Mouse (Mus musculus) hindbrain, embryonic 12.5 days (tissue): Measurements from ENCODE around the gene Wwp2. TPM values are rescaled to one million over a fixed set of nuclear protein-coding genes. Genes with fewer than 3 reads are reported as not detected.

Experiments used
- ATAC-seq: fragments of 200-750 bp; cut with Nextera tagmentation; 2 replicates; pipeline ENCODE4 v1.8.0; 2017; ENCODE audit warnings: moderate TSS enrichment; ENCODE audit not compliant: low FRiP score
- H3K27ac ChIP-seq: fragments of 300-500 bp; sonication (generic); 2 replicates; pipeline ENCODE4 v1.5.1; 2016; ENCODE audit warnings: mild to moderate bottlenecking
- H3K27me3 ChIP-seq: fragments of 300-500 bp; sonication (generic); 2 replicates; pipeline ENCODE4 v1.6.1; 2016; ENCODE audit warnings: mild to moderate bottlenecking
- H3K36me3 ChIP-seq: fragments of 300-500 bp; sonication (generic); 2 replicates; pipeline ENCODE4 v1.6.1; 2016; ENCODE audit warnings: mild to moderate bottlenecking
- H3K4me1 ChIP-seq: fragments of 300-500 bp; sonication (generic); 2 replicates; pipeline ENCODE4 v1.6.1; 2016
- H3K4me2 ChIP-seq: fragments of 300-500 bp; sonication (generic); replicated peaks from 2 replicates; pipeline ENCODE4 v1.6.1; 2016; ENCODE audit warnings: mild to moderate bottlenecking
- H3K4me3 ChIP-seq: fragments of 300-500 bp; sonication (generic); 2 replicates; pipeline ENCODE4 v1.5.1; 2016; ENCODE audit warnings: mild to moderate bottlenecking
- H3K9ac ChIP-seq: fragments of 300-500 bp; sonication (generic); 2 replicates; pipeline ENCODE4 v1.6.1; 2016; ENCODE audit warnings: mild to moderate bottlenecking, moderate library complexity
- H3K9me3 ChIP-seq: fragments of 300-500 bp; sonication (generic); replicated peaks from 2 replicates; pipeline ENCODE4 v1.6.1; 2016; ENCODE audit warnings: mild to moderate bottlenecking
- WGBS: fragments of 180-500 bp; shearing (Covaris S2); methylation state at CpG from one replicate; pipeline ENCODE4 v1.1.7; 2016; 5-methylcytosine and 5-hydroxymethylcytosine counted together
- polyA plus RNA-seq: library from polyadenylated mRNA; unstranded; fragments of >200 nt; fragmentation: Nextera tagmentation; extraction: Ambion mirVana; gene quantifications from 2 replicates; pipeline ENCODE4 v1.2.1, GENCODE M21; 2016

Gene Wwp2
- polyA plus RNA-seq, 1 experiment from 2014 or later, result 109 TPM

GRCm38 (mm10) chr8:107502407-107502806 lies 66.2 kb downstream of the Wwp2 start:
- peaks cover 12% of the 10 kb centered on the region for H3K36me3 ChIP-seq
- H3K9ac ChIP-seq, result no peak overlapping the region
- no peak overlapping the region for H3K4me2 ChIP-seq
- peaks cover 31% of the 10 kb centered on the region for H3K4me1 ChIP-seq
- H3K4me3 ChIP-seq, result no peak overlapping the region
- no peak overlapping the region for H3K27ac ChIP-seq
- no peak for ATAC-seq
- WGBS, result 85% methylated on average over 8 of the region's 8 CpGs
- no peaks in the 10 kb centered on the region for H3K9me3 ChIP-seq
- no peaks in the 10 kb centered on the region for H3K27me3 ChIP-seq

GRCm38 (mm10) chr8:107502922-107503321 lies 66.8 kb downstream of the Wwp2 start:
- 56% methylated on average over 3 of the region's 3 CpGs for WGBS
- Histone ChIP-seq H3K9me3 (no peaks in the 10 kb centered on the region), H3K4me3 (no peak overlapping the region), H3K27ac (peak overlapping the region; percentile 36; the same call in 1 of the 2 replicates), H3K9ac (no peak overlapping the region), H3K4me2 (no peak overlapping the region), H3K4me1 (peaks cover 26% of the 10 kb centered on the region), H3K27me3 (no peaks in the 10 kb centered on the region), H3K36me3 (peaks cover 17% of the 10 kb centered on the region)
- ATAC-seq, result no peak

GRCm38 (mm10) chr8:107503354-107503753 lies 67.2 kb downstream of the Wwp2 start:
- H3K9ac ChIP-seq, result no peak overlapping the region
- peaks cover 24% of the 10 kb centered on the region for H3K4me1 ChIP-seq
- peak; percentile 78 for ATAC-seq
- H3K27me3 ChIP-seq, result no peaks in the 10 kb centered on the region
- no peak overlapping the region for H3K4me3 ChIP-seq
- no peaks in the 10 kb centered on the region for H3K9me3 ChIP-seq
- H3K4me2 ChIP-seq, result 0 out of 2 replicates have a peak overlapping the region, but pooled peaks have one; percentile 3
- peak overlapping the region; percentile 36; the same call in 1 of the 2 replicates for H3K27ac ChIP-seq
- H3K36me3 ChIP-seq, result peaks cover 19% of the 10 kb centered on the region
- WGBS, result 8% methylated on average over 6 of the region's 6 CpGs

- H3K36me3 ChIP-seq, result peaks cover 19% of the 10 kb centered on the region
- 83% methylated on average over 13 of the region's 13 CpGs for WGBS
- H3K9ac ChIP-seq, result no peak overlapping the region
- peaks cover 24% of the 10 kb centered on the region for H3K4me1 ChIP-seq
- no peak for ATAC-seq
- H3K4me2 ChIP-seq, result no peak overlapping the region
- H3K4me3 ChIP-seq, result no peak overlapping the region
- H3K9me3 ChIP-seq, result no peaks in the 10 kb centered on the region
- H3K27ac ChIP-seq, result no peak overlapping the region
- no peaks in the 10 kb centered on the region for H3K27me3 ChIP-seq
These were observed 68.2 kb downstream of the Wwp2 start for GRCm38 (mm10) chr8:107504239-107504985.

- no peak overlapping the region for H3K27ac ChIP-seq
- H3K27me3 ChIP-seq, result no peaks in the 10 kb centered on the region
- H3K4me3 ChIP-seq, result no peak overlapping the region
- H3K4me2 ChIP-seq, result no peak overlapping the region
- H3K9me3 ChIP-seq, result no peaks in the 10 kb centered on the region
- H3K4me1 ChIP-seq, result peaks cover 24% of the 10 kb centered on the region
- 79% methylated on average over 4 of the region's 4 CpGs for WGBS
- ATAC-seq, result no peak
- peaks cover 19% of the 10 kb centered on the region for H3K36me3 ChIP-seq
- no peak overlapping the region for H3K9ac ChIP-seq
These were observed 69.1 kb downstream of the Wwp2 start for GRCm38 (mm10) chr8:107505271-107505670.

GRCm38 (mm10) chr8:107507019-107507418 lies 70.9 kb downstream of the Wwp2 start:
- Histone ChIP-seq H3K4me3 (no peak overlapping the region), H3K4me1 (peaks cover 24% of the 10 kb centered on the region), H3K9me3 (no peaks in the 10 kb centered on the region), H3K27me3 (no peaks in the 10 kb centered on the region), H3K36me3 (peaks cover 19% of the 10 kb centered on the region), H3K27ac (no peak overlapping the region), H3K9ac (no peak overlapping the region), H3K4me2 (no peak overlapping the region)
- no peak for ATAC-seq
- 95% methylated on average over 1 of the region's 1 CpGs for WGBS

- Histone ChIP-seq H3K4me3 (no peak overlapping the region), H3K9me3 (no peaks in the 10 kb centered on the region), H3K36me3 (peaks cover 23% of the 10 kb centered on the region), H3K27me3 (no peaks in the 10 kb centered on the region), H3K27ac (no peak overlapping the region), H3K4me1 (no peaks in the 10 kb centered on the region), H3K9ac (no peak overlapping the region), H3K4me2 (no peak overlapping the region)
- no peak for ATAC-seq
- whole genome bisulfite sequencing, result 89% methylated on average over 5 of the region's 5 CpGs
These were observed 74.0 kb downstream of the Wwp2 start for GRCm38 (mm10) chr8:107510204-107510603.

GRCm38 (mm10) chr8:107510766-107511165 lies 74.6 kb downstream of the Wwp2 start:
- WGBS, result 89% methylated on average over 3 of the region's 3 CpGs
- no peaks in the 10 kb centered on the region for H3K4me1 ChIP-seq
- no peaks in the 10 kb centered on the region for H3K27me3 ChIP-seq
- no peak for ATAC-seq
- peaks cover 23% of the 10 kb centered on the region for H3K36me3 ChIP-seq
- peak overlapping the region; percentile 12; the same call in 1 of the 2 replicates for H3K27ac ChIP-seq
- H3K4me2 ChIP-seq, result no peak overlapping the region
- H3K9ac ChIP-seq, result no peak overlapping the region
- no peak overlapping the region for H3K4me3 ChIP-seq
- H3K9me3 ChIP-seq, result no peaks in the 10 kb centered on the region

GRCm38 (mm10) chr8:107513249-107513648 lies 77.1 kb downstream of the Wwp2 start:
- no peaks in the 10 kb centered on the region for H3K9me3 ChIP-seq
- no peak for ATAC-seq
- no peak overlapping the region for H3K4me2 ChIP-seq
- H3K4me3 ChIP-seq, result no peak overlapping the region
- no peaks in the 10 kb centered on the region for H3K27me3 ChIP-seq
- H3K4me1 ChIP-seq, result no peaks in the 10 kb centered on the region
- no peak overlapping the region for H3K9ac ChIP-seq
- H3K27ac ChIP-seq, result no peak overlapping the region
- H3K36me3 ChIP-seq, result peaks cover 9% of the 10 kb centered on the region
- 86% methylated on average over 2 of the region's 2 CpGs for WGBS

GRCm38 (mm10) chr8:107514949-107515721 lies 79.0 kb downstream of the Wwp2 start:
- no peak overlapping the region for H3K4me3 ChIP-seq
- H3K36me3 ChIP-seq, result peaks cover 15% of the 10 kb centered on the region
- no peak overlapping the region for H3K27ac ChIP-seq
- H3K9me3 ChIP-seq, result no peaks in the 10 kb centered on the region
- H3K9ac ChIP-seq, result no peak overlapping the region
- ATAC-seq, result no peak
- peaks cover 7% of the 10 kb centered on the region for H3K4me1 ChIP-seq
- WGBS, result 92% methylated on average over 6 of the region's 6 CpGs
- H3K4me2 ChIP-seq, result no peak overlapping the region
- H3K27me3 ChIP-seq, result no peaks in the 10 kb centered on the region

GRCm38 (mm10) chr8:107518726-107519125 lies 82.6 kb downstream of the Wwp2 start:
- no peaks in the 10 kb centered on the region for H3K9me3 ChIP-seq
- 90% methylated on average over 5 of the region's 5 CpGs for WGBS
- H3K9ac ChIP-seq, result no peak overlapping the region
- H3K27me3 ChIP-seq, result no peaks in the 10 kb centered on the region
- H3K36me3 ChIP-seq, result peaks cover 15% of the 10 kb centered on the region
- H3K4me2 ChIP-seq, result no peak overlapping the region
- no peak overlapping the region for H3K4me3 ChIP-seq
- no peak overlapping the region for H3K27ac ChIP-seq
- H3K4me1 ChIP-seq, result peaks cover 7% of the 10 kb centered on the region
- no peak for ATAC-seq

- no peak overlapping the region for H3K9ac ChIP-seq
- no peak overlapping the region for H3K4me3 ChIP-seq
- peak overlapping the region; percentile 2; the same call in 1 of the 2 replicates for H3K27ac ChIP-seq
- 29% methylated on average over 4 of the region's 4 CpGs for WGBS
- peaks cover 14% of the 10 kb centered on the region for H3K36me3 ChIP-seq
- peaks cover 7% of the 10 kb centered on the region for H3K4me1 ChIP-seq
- no peaks in the 10 kb centered on the region for H3K27me3 ChIP-seq
- no peak for ATAC-seq
- H3K9me3 ChIP-seq, result no peaks in the 10 kb centered on the region
- H3K4me2 ChIP-seq, result no peak overlapping the region
These were observed 83.7 kb downstream of the Wwp2 start for GRCm38 (mm10) chr8:107519860-107520259.
